Mouse (Mus musculus) natural killer cell, adult 2 months (primary cell): Measurements from ENCODE around the gene Gm9918.

ENCODE experiments used
- DNase-seq, 2 experiments: peaks; one replicate each; pipeline ENCODE4 v3.0.0; 2022; ENCODE audit warnings: low spot score in 2 of 2

The Gm9918 gene

DNA sequence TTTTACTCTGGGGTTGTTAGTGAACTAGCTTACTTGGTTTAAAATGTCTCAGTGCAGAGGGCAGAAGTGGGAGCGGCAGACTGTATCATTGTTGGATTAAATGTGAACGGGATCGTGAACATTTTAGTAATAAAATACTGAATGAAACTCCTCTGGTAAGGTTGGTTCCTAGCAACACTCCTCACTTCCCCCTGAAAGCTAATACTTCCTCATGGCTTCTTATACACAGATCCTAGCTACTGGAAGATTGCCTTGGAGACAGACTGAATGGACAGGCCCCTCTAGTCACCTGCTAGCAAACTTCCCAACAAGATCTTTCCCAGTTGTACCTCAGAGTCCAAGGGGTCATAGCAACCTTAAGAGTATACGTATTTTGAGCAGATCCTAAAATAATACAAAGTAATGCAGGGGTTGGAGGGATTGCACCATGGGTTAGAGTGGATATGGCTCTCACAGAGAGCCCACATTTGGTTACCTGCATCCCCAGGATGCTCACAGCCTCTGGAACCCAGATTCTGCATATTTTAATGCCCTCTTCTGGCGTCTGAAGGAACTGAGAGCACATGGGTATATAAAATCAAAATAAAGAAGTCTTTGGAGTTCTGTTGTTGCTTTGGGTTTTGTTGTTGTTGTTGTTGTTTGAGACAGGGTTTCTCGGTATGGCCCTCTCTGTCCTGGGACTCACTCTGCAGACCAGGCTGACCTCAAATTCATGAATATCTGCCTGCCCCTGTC is 3.8 kb downstream of the Gm9918 start:
- DNase-seq, result no peak

DNA sequence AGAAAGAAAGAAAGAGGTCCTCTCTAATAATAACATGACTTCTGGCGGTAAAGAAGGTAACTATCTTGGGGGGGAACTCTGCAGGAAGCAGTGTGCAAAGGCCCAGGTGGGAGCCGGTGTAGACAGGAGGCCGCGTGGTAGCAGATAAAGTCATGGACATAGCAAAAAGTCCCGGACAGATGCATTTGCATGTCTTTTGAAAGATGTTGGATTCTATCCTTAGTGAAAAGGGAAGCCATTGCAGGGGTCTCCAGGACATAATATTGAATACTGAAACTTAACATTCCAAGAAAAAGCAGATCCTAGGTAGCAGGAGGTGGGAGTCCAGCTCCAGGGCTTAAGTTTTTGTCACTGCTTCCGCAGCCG is 8.3 kb downstream of the Gm9918 start:
- no peak for DNase-seq

DNA sequence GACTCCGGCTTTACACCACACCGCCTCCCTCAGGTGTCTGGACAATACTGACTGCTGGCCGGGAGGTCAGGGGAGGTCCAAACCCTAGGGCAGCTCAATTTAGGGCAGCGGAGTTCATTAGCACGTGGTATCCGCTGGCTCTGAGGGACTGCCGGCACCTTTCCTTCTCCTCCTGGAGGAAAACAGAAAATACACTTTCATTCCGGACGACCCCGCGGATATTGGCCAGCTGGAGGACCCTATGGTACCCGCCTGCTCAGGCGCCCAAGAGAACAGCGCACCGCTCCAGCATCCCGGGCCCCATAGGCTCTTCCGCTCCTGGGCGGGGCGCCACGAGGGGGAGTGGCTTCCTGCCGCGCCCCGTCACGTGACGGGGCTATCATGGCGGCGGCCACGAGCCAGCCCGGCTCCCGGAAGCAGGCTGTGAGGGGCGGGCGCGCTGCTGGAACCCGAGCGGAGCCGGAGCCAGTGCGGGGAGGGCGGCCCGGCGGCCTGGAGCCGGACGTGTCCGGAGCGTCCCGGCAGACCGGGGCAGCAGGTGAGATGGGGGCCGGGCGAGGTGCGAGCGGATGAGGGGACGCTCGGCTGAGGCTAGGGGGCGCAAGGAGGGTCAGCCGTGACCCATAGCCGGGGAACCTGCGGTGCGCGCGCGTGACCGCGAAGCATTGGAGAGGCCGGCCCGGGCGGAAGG is 8.9 kb downstream of the Gm9918 start, which contains the start of gene Mfsd5:
Gene Mfsd5, plus strand, starts transcription at position 363 of the 691 bp plus-strand sequence.
- peak; percentile 73 to 79 for DNase-seq

DNA sequence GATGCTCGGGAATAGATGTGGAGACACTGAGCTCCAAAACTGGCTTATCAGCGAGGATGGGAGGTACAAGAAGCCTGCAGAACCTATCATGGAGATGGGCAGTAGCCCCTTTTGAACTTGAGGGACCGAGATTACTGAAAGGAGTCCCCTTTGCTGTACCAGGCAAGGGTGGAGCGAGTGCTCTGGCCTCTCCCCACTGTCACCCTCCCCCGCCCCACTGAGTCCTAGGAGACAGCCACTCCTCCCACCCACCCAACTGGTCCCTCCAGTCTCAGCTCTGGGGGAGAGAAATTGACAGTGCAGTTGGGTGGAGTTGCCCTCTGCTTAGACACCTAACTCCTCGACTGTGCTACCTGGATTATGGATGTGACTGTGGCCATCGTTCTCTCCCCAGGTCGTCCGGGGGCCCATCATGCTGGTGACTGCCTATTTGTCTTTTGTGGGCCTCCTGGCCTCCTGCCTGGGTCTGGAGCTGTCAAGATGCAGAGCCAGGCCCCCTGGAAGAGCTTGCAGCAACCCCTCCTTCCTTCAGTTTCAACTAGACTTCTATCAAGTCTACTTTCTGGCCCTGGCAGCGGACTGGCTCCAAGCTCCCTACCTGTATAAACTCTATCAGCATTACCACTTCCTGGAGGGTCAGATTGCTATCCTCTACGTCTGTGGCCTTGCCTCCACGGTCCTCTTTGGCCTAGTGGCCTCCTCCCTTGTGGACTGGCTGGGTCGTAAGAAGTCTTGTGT is 9.6 kb downstream of the Gm9918 start:
- no peak for DNase-seq

DNA sequence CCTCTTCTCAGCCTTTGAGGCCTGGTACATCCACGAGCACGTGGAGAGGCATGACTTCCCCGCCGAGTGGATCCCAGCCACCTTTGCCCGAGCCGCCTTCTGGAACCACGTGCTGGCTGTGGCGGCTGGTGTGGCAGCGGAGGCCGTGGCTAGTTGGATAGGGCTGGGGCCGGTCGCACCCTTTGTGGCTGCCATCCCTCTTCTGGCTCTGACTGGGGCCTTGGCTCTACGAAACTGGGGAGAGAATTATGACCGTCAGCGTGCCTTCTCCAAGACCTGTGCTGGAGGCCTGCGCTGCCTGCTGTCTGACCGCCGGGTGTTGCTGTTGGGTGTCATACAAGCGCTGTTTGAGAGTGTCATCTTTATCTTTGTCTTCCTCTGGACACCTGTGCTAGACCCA is 10.3 kb downstream of the Gm9918 start:
- no peak for DNase-seq

DNA sequence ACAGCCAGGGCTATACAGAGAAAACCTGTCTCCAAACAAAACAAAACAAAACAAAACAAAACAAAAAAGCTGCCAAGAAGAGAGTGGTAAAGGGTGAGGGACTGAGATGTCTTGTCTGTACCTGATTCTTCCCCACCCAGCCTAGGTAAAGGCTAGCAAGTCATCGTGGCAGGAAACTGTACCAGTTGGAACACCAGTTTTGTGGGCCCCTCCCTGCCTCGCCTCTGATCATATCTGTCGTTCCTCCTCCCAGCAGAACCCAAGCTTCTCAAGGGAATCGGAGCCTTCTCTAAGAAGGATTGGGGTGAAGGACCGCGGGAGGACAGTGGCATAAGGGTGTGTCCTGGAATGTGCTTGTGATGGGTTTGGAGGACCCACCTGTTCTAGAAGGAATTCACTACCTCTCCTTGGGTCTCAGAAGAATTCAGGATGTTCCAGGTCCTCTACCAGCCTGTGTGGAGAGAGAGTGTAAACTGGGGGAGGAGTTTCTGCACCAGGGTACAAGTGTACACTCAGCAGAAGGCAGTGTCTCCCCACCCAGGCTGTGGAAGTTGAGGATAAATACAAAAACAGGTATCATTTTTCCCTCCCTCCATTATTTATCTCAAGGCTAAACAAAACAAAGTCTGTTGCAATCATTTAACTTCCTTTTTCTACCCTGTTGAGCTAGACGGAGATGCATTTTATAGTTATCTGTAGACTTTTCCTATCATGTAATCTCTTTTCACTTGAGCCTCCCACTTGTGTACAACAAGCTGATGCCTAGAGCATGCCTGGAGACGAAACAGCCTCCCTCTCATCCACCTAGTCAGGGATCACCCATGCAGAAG is 12.3 kb downstream of the Gm9918 start:
- DNase-seq, result no peak

GRCm38 (mm10) chr15:102283648-102284047 is 13.3 kb downstream of the Gm9918 start:
- no peak for DNase-seq

DNA sequence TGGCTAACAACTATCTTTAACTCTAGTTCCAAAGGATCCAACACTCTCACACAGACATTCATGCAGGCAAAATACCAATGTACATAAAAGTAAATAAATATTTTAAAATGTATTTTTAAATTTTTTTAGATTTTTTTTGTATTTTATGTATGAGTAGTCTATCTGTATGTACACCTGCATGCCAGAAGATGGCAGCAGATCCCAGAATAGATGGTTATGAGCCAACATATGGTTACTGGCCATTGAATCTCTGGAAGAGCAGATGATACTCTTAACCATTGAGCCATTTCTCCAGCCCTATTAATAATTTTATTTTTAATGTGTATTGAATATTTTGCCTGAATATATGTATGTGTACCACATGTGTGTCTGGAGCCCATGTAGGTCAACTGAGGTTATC is 17.0 kb downstream of the Gm9918 start:
- peak; percentile 36 to 54 for DNase-seq

- DNase-seq, result peak; percentile 92 to 93
Observed at GRCm38 (mm10) chr15:102295633-102296367, 25.4 kb downstream of the Gm9918 start, which contains the start of gene Espl1. TSS of gene Espl1 (plus strand) at chr15:102296266.

DNA sequence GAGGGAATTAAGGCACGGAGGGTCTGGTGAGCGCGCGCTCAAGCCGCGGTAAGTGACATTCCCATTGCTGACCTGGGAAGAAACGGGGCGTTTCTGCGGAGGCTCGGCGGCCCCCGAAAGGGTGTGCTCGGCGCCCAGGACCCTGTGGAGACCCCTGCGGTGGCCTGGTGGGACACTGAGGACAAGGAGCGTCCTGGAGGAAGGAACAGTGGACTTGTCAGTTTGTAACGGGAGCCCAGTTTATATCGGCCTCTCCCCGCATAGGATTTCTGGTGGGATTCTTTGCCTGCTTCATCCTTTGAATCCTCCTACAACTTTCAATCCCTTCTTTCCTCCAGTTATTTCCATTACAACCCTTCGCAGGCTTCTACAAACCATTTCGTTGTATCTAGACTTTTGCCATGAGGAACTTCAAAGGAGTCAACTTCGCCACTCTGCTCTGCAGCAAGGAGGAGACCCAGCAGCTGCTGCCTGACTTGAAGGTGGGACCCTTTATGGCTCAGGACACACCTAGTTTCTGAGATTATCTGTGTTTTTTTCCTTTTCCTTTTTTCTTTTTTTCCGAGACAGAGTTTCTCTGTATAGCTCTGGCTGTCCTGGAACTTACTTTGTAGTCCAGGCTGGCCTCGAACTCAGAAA is 26.1 kb downstream of the Gm9918 start:
- DNase-seq, result no peak

GRCm38 (mm10) chr15:102302542-102302941 is 32.2 kb downstream of the Gm9918 start:
- no peak for DNase-seq

DNA sequence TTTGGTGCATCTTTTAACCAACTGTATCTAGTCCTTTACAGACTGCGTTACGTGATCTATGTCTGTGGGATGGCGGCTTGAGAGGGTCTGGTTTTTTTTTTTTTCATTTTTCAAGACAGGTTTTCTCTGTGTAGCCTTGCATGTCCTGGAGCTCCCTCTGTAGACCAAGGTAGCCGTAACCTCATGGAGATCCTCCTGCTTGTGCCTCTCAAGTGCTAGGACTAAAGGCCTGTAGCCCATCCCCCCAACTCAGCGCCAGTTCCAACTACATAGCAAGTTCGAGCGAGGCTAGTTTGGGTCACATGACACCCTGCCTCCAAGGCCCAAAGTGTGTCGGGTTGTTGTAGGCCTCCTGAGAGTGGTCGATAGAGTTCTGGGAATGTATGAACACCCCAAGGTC is 38.4 kb downstream of the Gm9918 start:
- no peak for DNase-seq

- DNase-seq, result no peak
Observed at GRCm38 (mm10) chr15:102310074-102310845, 39.9 kb downstream of the Gm9918 start.

DNA sequence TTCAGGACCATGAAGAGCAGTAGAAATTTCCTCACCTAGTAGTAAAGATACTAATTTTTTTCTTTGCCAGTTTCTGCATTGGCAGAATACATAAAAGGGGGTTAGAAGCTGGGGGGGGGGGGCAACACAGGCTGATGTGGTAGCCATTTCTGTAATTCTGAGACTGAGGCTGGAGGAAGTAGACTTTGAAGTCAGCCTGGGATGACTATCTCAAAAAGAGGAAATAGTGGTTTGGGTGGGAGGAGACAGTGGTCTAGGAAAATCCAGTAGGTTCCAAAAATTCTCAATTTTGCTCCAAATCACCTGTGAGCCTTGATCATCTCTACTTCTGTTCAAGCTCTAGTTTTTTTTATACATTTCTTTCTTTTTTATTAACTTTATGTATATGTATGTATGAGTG is 41.1 kb downstream of the Gm9918 start:
- no peak for DNase-seq

DNA sequence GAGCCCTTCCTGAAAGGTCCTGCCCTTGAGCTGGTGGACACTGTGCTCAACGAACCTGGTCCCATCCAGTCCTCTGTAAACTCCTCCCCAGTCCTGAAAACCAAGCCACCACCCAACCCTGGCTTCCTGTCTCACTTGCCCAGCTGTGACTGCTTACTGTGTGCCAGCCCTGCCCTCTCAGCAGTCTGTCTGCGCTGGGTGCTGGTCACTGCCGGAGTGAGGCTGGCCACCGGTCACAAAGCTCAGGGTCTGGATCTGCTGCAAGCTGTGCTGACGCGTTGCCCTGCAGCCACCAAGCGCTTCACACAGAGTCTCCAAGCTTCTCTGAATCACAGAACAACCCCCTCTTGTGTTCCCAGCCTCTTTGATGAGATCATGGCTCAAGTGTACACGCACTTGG is 44.9 kb downstream of the Gm9918 start:
- DNase-seq, result no peak

- DNase-seq, result peak; percentile 39 to 67
Observed at GRCm38 (mm10) chr15:102316263-102316662, 45.9 kb downstream of the Gm9918 start.
